Mouse (Mus musculus) spleen, adult 2 months (tissue): ENCODE results near the gene Rragd.

Experiments used
- CTCF ChIP-seq: fragments of 200-500 bp; IDR thresholded peaks from 2 replicates; pipeline ENCODE4 v1.5.1; 2011; ENCODE audit warnings: mild to moderate bottlenecking, inconsistent platforms; ENCODE audit not compliant: insufficient read depth, insufficient read length, insufficient replicate concordance; ENCODE audit errors: extremely low read depth
- POLR2A ChIP-seq: fragments of 200-500 bp; IDR thresholded peaks from 2 replicates; pipeline ENCODE4 v1.6.1; 2011; ENCODE audit warnings: low read depth, low read length, inconsistent platforms

DNA sequence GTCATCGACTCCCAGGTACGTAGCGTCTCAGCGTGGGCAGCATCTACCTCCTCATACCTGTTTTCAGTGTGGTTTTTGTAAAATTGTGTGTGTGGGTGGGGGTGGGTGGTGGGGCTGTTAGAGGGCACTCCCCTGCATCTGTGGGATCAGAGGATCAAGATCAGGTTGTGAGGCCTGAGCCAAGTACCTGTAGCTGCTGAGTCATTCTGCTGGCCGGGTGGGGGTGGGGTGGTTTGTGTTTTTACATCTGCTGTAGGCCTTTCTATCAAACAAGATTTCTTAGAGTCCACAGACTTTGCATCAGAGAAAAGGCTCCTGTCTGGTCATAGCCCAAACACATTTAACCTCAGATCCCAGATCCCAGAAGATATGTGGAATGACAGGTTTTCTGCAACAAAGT is 13.2 kb downstream of the Rragd start:
- no peak for TF ChIP-seq POLR2A
- no peak for TF ChIP-seq CTCF
